Mouse (Mus musculus) cortical plate, adult 2 months (tissue): ENCODE measurements at regions not wholly inside any gene's neighbourhood (a gene's known extent, or its start where the extent isn't known, plus 50 kb on each side); places are given as distances from the start of the nearest gene placed in this dataset.

Source experiments
- CTCF ChIP-seq: fragments of 200-500 bp; IDR thresholded peaks from 2 replicates; pipeline ENCODE4 v1.5.1; 2011; ENCODE audit warnings: mild to moderate bottlenecking, control low read depth, low read length; ENCODE audit not compliant: insufficient read depth; ENCODE audit errors: extremely low read depth
- POLR2A ChIP-seq: fragments of 200-500 bp; IDR thresholded peaks from 2 replicates; pipeline ENCODE4 v1.6.1; 2011; ENCODE audit warnings: mild to moderate bottlenecking, low read length, control low read depth; ENCODE audit not compliant: insufficient read depth; ENCODE audit errors: extremely low read depth

DNA sequence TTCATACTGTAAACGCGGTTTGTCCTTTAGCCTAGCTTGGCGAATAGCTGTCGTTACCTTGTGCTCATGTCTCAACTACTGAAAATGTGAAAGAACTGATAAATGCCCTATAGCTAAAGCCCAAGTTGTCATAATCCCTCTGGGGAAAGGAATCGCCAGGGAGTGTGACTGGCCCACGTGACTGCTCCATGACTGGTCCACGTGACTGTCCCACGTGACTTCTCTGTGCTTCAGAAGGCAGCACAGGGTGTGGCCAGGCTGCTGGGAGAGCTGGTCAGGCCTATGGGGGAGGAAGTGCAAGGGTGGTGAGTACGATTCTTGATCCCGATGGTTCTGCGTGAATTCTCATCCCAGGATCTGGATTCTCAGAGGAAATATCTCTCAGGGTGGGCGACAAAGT, 114.4 kb downstream of the Zfp326 start:
- TF ChIP-seq CTCF (no peak), POLR2A (no peak)
